Mouse (Mus musculus): ENCODE measurements around the gene Gm3233.
"Not testable (repeated sequence)": the region's sequence is repeated elsewhere in the genome, so short reads cannot be mapped to it uniquely, and the experiment has no call there.

The Gm3233 gene

DNA sequence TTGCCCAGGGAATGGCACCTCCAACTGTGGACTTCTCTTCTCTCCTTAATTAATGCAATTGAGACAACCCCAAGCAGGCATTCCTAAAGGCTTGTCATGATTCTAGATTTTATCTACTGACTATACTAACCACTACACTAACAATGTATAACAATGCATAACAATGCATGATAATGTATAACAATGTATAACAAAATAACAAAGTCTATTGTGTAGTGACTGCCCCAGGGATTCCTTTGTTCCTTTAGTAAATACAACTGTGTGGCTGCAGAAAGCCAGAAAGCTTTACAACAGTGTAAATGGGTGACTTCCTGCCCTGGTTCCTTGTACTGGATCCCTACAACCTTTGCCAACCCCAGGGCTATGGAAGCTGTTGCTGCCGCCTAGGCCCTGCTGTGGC, 23.6 kb downstream of the Gm3233 start:
- in situ Hi-C loops (cut with MboI; ENCODE audit: unreplicated experiment in 2 of 2), result no loop called here

DNA sequence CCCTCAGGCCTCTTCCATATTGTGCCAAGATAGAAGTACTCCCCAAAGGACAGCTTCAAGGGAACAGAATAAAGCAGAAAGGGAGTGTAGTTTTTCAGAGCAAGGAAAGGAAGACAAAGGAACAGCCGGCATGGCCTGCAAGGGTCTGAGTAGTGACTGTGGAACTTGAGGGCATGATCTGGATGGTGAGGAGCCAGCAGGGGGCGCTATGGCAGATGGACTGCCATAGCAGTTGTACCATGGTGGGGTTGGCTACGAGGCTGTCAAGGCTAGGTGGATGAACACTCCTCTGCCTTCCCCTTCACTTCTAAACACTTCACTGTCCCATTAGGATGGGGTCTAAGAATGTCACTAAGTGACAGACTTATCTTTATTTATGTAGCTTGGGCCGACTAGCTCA, 30.2 kb downstream of the Gm3233 start:
- in situ Hi-C loops (cut with MboI; ENCODE audit: unreplicated experiment in 2 of 2), result no loop called here

DNA sequence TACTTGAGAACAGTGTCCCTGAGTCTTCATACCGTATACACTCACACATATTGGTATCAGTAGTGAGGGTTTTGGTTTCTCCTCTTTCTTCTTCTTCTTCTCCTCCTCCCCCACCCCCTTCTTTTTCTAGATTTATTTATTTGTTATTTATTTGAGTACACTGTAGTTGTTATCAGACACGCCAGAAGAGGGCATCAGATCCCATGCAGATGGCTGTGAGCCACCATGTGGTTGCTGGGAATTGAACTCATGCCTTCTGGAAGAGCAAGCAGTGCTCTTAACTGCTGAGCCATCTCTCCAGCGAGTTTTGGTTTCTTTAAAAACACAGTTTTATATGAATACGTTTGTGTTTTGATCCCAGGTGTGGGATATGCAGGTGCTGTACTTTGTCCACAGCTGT, 31.2 kb downstream of the Gm3233 start:
- in situ Hi-C loops (cut with MboI; ENCODE audit: unreplicated experiment in 2 of 2), result no loop called here

DNA sequence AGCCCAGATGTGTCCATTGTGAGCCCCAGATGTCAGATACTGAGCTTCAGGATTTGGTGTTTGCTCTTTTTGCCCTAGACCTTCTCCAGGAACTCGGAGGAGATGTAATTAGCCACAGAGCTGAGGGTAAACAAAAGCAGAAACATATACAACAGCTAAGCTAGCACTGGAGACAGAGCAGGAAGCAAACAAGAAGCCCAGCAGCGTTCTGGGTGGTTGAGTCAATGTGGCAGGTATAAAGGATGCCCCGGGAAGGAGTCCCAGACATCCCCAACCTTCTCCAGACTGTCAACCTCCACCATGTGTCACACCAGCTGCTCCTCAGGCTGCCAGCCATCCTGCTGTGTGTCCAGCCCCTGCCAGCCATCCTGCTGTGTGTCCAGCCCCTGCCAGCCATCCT, 33.3 kb downstream of the Gm3233 start, which contains the start of gene Gm10100:
Gene Gm10100, plus strand, starts transcription at position 301 of the 400 bp plus-strand sequence.
- in situ Hi-C loops (cut with MboI; ENCODE audit: unreplicated experiment in 2 of 2), result no loop called here

DNA sequence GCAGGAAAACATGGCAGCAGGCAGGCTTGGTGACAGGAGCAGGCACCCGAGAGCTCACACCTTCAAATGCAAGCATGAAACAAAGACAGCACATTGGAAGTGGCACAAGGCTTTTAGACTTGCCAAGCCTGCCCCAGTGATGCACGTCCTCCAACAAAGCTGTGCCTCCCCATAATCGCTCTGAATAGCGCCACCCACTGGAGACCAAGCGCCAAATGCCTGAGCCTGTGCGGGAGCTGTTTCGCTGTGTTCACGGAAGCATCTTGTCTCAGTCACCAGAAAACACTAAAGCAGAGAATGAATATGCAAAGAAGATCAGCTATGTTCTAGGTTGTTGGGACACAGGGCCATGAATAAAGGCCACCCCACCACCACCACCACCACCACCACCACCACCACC, 34.6 kb downstream of the Gm3233 start:
- in situ Hi-C loops (cut with MboI; ENCODE audit: unreplicated experiment in 2 of 2), result no loop called here

DNA sequence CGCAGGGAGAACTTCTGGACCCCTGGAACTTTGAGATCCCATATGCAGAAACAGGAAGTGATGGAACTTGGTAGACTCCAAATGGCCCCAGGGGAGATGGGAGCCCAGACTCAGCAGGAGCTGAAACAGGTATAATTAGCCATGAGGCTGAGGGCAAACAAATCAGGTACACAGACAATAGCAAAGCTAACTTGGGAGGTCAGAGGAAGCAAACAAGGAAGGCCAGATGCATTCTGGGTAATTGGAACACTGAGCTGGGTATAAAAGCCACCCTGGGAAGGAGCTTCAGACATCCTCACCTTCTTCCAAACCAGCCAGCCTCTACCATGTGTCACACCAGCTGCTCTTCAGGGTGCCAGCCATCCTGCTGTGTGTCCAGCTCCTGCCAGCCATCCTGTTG, 39.2 kb downstream of the Gm3233 start, which contains the start of gene Krtap12-1:
Gene Krtap12-1, plus strand, starts transcription at position 301 of the 400 bp plus-strand sequence.
- in situ Hi-C loops (cut with MboI; ENCODE audit: unreplicated experiment in 2 of 2), result not testable (repeated sequence)

DNA sequence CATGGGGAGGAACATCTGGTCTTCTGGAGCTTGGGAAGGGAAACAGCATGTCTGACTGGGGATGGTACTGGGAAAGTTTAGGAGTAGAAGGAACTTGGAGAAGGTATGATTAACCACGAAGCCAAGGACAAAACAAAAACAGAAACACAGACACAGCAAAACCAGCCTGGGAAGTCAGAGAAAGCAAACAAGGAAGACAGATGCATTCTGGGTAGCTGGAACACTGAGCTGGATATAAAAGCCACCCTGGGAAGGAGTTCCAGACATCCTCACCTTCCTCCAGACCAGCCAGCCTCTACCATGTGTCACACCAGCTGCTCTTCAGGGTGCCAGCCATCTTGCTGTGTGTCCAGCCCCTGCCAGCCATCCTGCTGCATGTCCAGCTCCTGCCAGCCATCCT, 44.0 kb downstream of the Gm3233 start, which contains the start of gene Gm10142:
Gene Gm10142, plus strand, starts transcription at position 301 of the 400 bp plus-strand sequence.
- in situ Hi-C loops (cut with MboI; ENCODE audit: unreplicated experiment in 2 of 2), result no loop called here

DNA sequence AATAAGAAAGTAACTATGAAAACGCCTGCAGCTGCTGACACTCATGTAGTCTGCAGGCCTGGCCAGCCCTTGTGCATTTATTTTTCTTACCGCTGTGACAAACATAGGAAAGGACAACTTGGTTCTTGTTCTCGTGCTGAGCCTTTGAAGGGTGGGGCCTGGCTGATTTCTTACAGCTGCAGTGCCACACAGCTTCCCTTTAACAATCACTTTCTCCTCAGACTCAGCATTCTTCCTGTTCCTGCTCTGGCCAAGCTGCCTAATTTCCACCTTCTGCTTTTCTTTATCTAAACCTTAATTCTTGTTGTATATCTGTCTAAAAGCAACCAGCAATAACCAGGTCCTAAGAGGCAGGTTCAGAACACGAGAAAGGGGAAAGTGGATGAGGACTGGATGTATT, 45.7 kb downstream of the Gm3233 start:
- in situ Hi-C loops (cut with MboI; ENCODE audit: unreplicated experiment in 2 of 2), result no loop called here

DNA sequence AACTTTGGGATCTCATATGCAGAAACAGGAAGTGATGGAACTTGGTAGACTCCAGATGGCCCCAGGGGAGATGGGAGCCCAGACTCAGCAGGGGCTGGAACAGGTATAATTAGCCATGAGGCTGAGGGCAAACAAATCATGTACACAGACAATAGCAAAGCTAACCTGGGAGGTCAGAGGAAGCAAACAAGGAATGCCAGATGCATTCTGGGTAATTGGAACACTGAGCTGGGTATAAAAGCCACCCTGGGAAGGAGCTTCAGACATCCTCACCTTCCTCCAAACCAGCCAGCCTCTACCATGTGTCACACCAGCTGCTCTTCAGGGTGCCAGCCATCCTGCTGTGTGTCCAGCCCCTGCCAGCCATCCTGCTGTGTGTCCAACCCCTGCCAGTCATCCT, 48.3 kb downstream of the Gm3233 start, which contains the start of gene Gm10024:
Gene Gm10024, plus strand, starts transcription at position 301 of the 400 bp plus-strand sequence.
- in situ Hi-C loops (cut with MboI; ENCODE audit: unreplicated experiment in 2 of 2), result not testable (repeated sequence)

DNA sequence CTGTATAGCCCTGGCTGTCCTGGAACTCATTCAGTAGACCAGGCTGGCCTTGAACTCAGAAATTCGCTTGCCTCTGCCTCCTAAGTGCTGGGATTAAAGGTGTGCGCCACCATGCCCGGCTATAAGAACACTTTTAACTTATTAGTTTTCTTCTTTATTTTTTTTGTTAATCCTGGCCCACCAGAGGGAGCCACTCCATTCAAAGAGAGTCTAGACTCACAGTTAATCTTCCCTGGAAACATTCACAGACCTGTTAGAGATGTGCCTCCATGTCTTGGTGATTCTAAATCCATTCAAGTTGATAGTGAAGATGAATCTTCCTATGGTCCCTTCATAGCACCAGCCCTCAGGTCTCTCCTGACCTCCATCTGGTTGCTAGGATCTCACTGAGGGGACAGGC, 49.7 kb downstream of the Gm3233 start:
- in situ Hi-C loops (cut with MboI; ENCODE audit: unreplicated experiment in 2 of 2), result no loop called here
